ENCODE assay signal across 10 mouse cellular contexts in the genomic region with DNA sequence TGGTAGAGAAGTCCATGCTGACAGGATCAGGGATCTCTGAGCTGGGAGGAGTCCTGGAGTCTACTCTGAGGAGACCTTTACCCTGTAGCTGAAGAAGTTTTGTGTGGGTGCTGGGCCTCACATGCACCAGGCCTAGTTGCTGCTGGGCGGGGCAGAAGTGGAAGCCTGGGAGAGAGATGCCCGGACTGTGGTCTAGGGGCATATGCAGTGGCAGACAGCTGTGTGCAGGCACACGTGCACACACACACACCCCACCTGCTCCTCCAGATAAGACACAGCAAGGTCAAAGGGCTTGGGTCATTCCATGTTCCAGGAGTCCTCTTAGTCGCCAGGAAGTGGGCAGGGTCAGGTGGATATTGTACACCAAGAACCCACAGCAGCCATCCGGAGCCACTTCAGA. TPM values are rescaled to one million over a fixed set of nuclear protein-coding genes. Genes with fewer than 3 reads are reported as not detected.
DNase-seq lines count a peak whose midpoint lies in the region; ATAC-seq and TF ChIP-seq lines count a peak whose summit lies in the region.
"Had no signal": no experiment of that assay in that cellular context is flagged by ENCODE, and none has a peak within 500 bp of the region (broad histone marks: within the 10 kb centered on the region; RNA-seq: fewer than 3 reads in every experiment).

No protein-coding gene starts in this region.

- no peaks in the 10 kb centered on the region for H3K9me3 ChIP-seq in heart, embryonic 11.5 days (replicated peaks; ENCODE audit: control insufficient read depth, low read length)
- peaks cover 4% of the 10 kb centered on the region for H3K9me3 ChIP-seq in G1E (replicated peaks)
- H3K9me3 ChIP-seq in midbrain, embryonic 15.5 days: no peaks in the 10 kb centered on the region
- H3K9me3 ChIP-seq: midbrain, embryonic 12.5 days had no signal

- H3K4me2 ChIP-seq in heart, embryonic 11.5 days: no peak overlapping the region; the same call in 1 of the 2 replicates
- no peak overlapping the region for H3K4me2 ChIP-seq in midbrain, embryonic 15.5 days
- H3K4me2 ChIP-seq: midbrain, embryonic 12.5 days had no signal

- H3K4me1 ChIP-seq in heart, embryonic 11.5 days (ENCODE audit: control insufficient read depth, insufficient read depth, low read length): peaks cover 17% of the 10 kb centered on the region
- H3K4me1 ChIP-seq in G1E (ENCODE audit: insufficient read depth, low read depth, low read length): peaks cover 54% of the 10 kb centered on the region
- peaks cover 7% of the 10 kb centered on the region; the same call in 1 of the 2 replicates for H3K4me1 ChIP-seq in kidney, adult 2 months (ENCODE audit: control insufficient read depth, insufficient read depth, low read length)
- peaks cover 6% of the 10 kb centered on the region; the same call in 1 of the 2 replicates for H3K4me1 ChIP-seq in midbrain, embryonic 15.5 days

- ATAC-seq in heart, embryonic 11.5 days (replicated peaks; ENCODE audit: insufficient number of reproducible peaks, low FRiP score, low TSS enrichment): peak; percentile 50; the same call in 1 of the 2 replicates
- no peak for ATAC-seq in G1E (ENCODE audit: extremely low read depth, insufficient number of reproducible peaks, low FRiP score, poor library complexity, severe bottlenecking)
- 0 out of 2 replicates have a peak, but pooled peaks have one; percentile 19 for ATAC-seq in megakaryocyte-erythroid progenitor cell, adult 5-6 weeks (replicated peaks; ENCODE audit: low FRiP score, low TSS enrichment, poor library complexity, severe bottlenecking)
- no peak for ATAC-seq in midbrain, embryonic 15.5 days (replicated peaks)

- H3K4me3 ChIP-seq in heart, embryonic 11.5 days (ENCODE audit: low read depth, low read length): no peak overlapping the region
- H3K4me3 ChIP-seq in G1E (ENCODE audit: low read depth, low read length): peak overlapping the region; percentile 31; the same call in 1 of the 2 replicates
- no peak overlapping the region for H3K4me3 ChIP-seq in kidney, adult 2 months (ENCODE audit: insufficient read depth, low read depth, low read length)
- no peak overlapping the region for H3K4me3 ChIP-seq in midbrain, embryonic 15.5 days
- H3K4me3 ChIP-seq: midbrain, embryonic 12.5 days had no signal

- 0 out of 2 replicates have a peak overlapping the region, but pooled peaks have one; percentile 29 for H3K27ac ChIP-seq in heart, embryonic 11.5 days (ENCODE audit: low read depth, low read length)
- peak overlapping the region; percentile 49; the same call in 1 of the 2 replicates for H3K27ac ChIP-seq in kidney, adult 2 months (ENCODE audit: insufficient read depth, low read depth, low read length)
- no peak overlapping the region for H3K27ac ChIP-seq in midbrain, embryonic 15.5 days
- H3K27ac ChIP-seq: midbrain, embryonic 12.5 days had no signal

- 53% methylated on average over 5 of the region's 5 CpGs for WGBS in heart, embryonic 11.5 days (ENCODE audit: insufficient replicate concordance)
- 51% methylated on average over 5 of the region's 5 CpGs for WGBS in kidney, adult 2 months
- 82% methylated on average over 5 of the region's 5 CpGs for WGBS in midbrain, embryonic 15.5 days

- H3K36me3 ChIP-seq in heart, embryonic 11.5 days (ENCODE audit: control insufficient read depth, insufficient read depth, low read length): no peaks in the 10 kb centered on the region
- H3K36me3 ChIP-seq in G1E (replicated peaks): peaks cover 18% of the 10 kb centered on the region
- no peaks in the 10 kb centered on the region for H3K36me3 ChIP-seq in kidney, adult 2 months (ENCODE audit: control insufficient read depth, insufficient read depth, low read length)
- no peaks in the 10 kb centered on the region for H3K36me3 ChIP-seq in midbrain, embryonic 15.5 days (replicated peaks)
- H3K36me3 ChIP-seq: midbrain, embryonic 12.5 days had no signal

- H3K27me3 ChIP-seq in heart, embryonic 11.5 days (ENCODE audit: control insufficient read depth, insufficient read depth, low read length): no peaks in the 10 kb centered on the region
- H3K27me3 ChIP-seq in G1E (ENCODE audit: insufficient read depth, low read length): peaks cover 4% of the 10 kb centered on the region; the same call in 1 of the 2 replicates
- no peaks in the 10 kb centered on the region for H3K27me3 ChIP-seq in kidney, adult 2 months (replicated peaks; ENCODE audit: control insufficient read depth, insufficient read depth, low read length)
- no peaks in the 10 kb centered on the region for H3K27me3 ChIP-seq in midbrain, embryonic 15.5 days (replicated peaks)
- H3K27me3 ChIP-seq: midbrain, embryonic 12.5 days had no signal

- 0 out of 2 replicates have a peak overlapping the region, but pooled peaks have one; percentile 22 for H3K9ac ChIP-seq in heart, embryonic 11.5 days (ENCODE audit: low read depth, low read length)
- no peak overlapping the region for H3K9ac ChIP-seq in midbrain, embryonic 15.5 days

- no peak for TF ChIP-seq CTCF in G1E (IDR thresholded peaks at IDR 0.05; ENCODE audit: low read depth, low read length)
- TF ChIP-seq CTCF in kidney, adult 2 months (conservative IDR thresholded peaks at IDR 0.05; ENCODE audit: insufficient read depth, insufficient read length, low read depth, low read length): no peak

- DNase-seq in heart, adult 8-10 months (ENCODE audit: low spot score): no peak
- DNase-seq in G1E (ENCODE audit: low spot score): no peak
- DNase-seq in kidney, adult 2 months: peak; percentile 70
- no peak for DNase-seq in urinary bladder, postnatal 36 days (ENCODE audit: low spot score in 2 of 2)
- no peak for DNase-seq in cerebellum, postnatal 10 days

- no peak for TF ChIP-seq POLR2A in kidney, adult 2 months (IDR thresholded peaks at IDR 0.05; ENCODE audit: low read depth, low read length)

RNA-seq across cellular contexts. Expression of a gene that starts 15.8 kb away (rescaled TPM):
- polyA plus RNA-seq in heart, embryonic 11.5 days (2014; fragmentation: Nextera tagmentation; extraction: Ambion mirVana): 3.4 and 3.6 TPM in 2 replicates
- 1 to 10 TPM; 3.3 to 4.2 (median 4.1) TPM for total RNA-seq in heart, adult 8-10 months (2022)
- total RNA-seq in G1E (2014; fragmentation: Nextera tagmentation): 24.5 and 25.0 TPM in 2 replicates
- total RNA-seq in G1E (2017): 1.9 and 2.1 TPM in 2 replicates
- 17.8 and 24.9 TPM in 2 replicates for polyA plus RNA-seq in G1E (2012)
- polyA plus RNA-seq in kidney, adult 2 months (2012; rRNA removed): 1.4 and 1.5 TPM in 2 replicates
- total RNA-seq in megakaryocyte-erythroid progenitor cell, adult 5-6 weeks (2014; fragmentation: Nextera tagmentation): 1.0 TPM in 1 of 2 replicates, not detected in the other
- not detected in 2 replicates for total RNA-seq in megakaryocyte-erythroid progenitor cell, adult 5-6 weeks (2017)
- 1.9 and 2.0 TPM in 2 replicates for polyA plus RNA-seq in midbrain, embryonic 15.5 days (2015; fragmentation: Nextera tagmentation; extraction: Ambion mirVana)

RNA-seq across cellular contexts. Expression of a gene that starts 16.8 kb away (rescaled TPM):
- polyA plus RNA-seq in heart, embryonic 11.5 days (2014; fragmentation: Nextera tagmentation; extraction: Ambion mirVana): 3.8 and 5.5 TPM in 2 replicates
- not detected for total RNA-seq in heart, adult 8-10 months (2022)
- total RNA-seq in G1E (2014; fragmentation: Nextera tagmentation) (not detected in 2 replicates), G1E (2017) (0.17 TPM in 1 of 2 replicates, not detected in the other)
- polyA plus RNA-seq in G1E (2012): not detected in 2 replicates
- polyA plus RNA-seq in kidney, adult 2 months (2012; rRNA removed): 0.12 and 0.50 TPM in 2 replicates
- total RNA-seq in megakaryocyte-erythroid progenitor cell, adult 5-6 weeks (2014; fragmentation: Nextera tagmentation): not detected in 2 replicates
- total RNA-seq in megakaryocyte-erythroid progenitor cell, adult 5-6 weeks (2017): not detected in 2 replicates
- polyA plus RNA-seq in midbrain, embryonic 15.5 days (2015; fragmentation: Nextera tagmentation; extraction: Ambion mirVana): 49.4 and 51.0 TPM in 2 replicates
- polyA plus RNA-seq: spleen, adult 2 months had no signal

RNA-seq across cellular contexts. Expression of a gene that starts 27.2 kb away (rescaled TPM):
- polyA plus RNA-seq in heart, embryonic 11.5 days (2014; fragmentation: Nextera tagmentation; extraction: Ambion mirVana): 62.6 and 64.5 TPM in 2 replicates
- total RNA-seq in heart, adult 8-10 months (2022): 10 to 100 TPM; 36.1 to 51.7 (median 47.6) TPM
- 123 and 156 TPM in 2 replicates for total RNA-seq in G1E (2014; fragmentation: Nextera tagmentation)
- 59.9 and 71.3 TPM in 2 replicates for total RNA-seq in G1E (2017)
- polyA plus RNA-seq in G1E (2012): 232 and 262 TPM in 2 replicates
- polyA plus RNA-seq in kidney, adult 2 months (2012; rRNA removed): 150 and 155 TPM in 2 replicates
- total RNA-seq in megakaryocyte-erythroid progenitor cell, adult 5-6 weeks (2014; fragmentation: Nextera tagmentation): 120 and 125 TPM in 2 replicates
- total RNA-seq in megakaryocyte-erythroid progenitor cell, adult 5-6 weeks (2017): 50.3 and 57.0 TPM in 2 replicates
- polyA plus RNA-seq in midbrain, embryonic 15.5 days (2015; fragmentation: Nextera tagmentation; extraction: Ambion mirVana): 117 and 120 TPM in 2 replicates

RNA-seq across cellular contexts. Expression of a gene that starts 38.2 kb away (rescaled TPM):
- polyA plus RNA-seq in heart, embryonic 11.5 days (2014; fragmentation: Nextera tagmentation; extraction: Ambion mirVana): 12.9 and 13.9 TPM in 2 replicates
- 1 to 10 TPM; 5.5 to 8.5 (median 7.0) TPM for total RNA-seq in heart, adult 8-10 months (2022)
- total RNA-seq in G1E (2014; fragmentation: Nextera tagmentation) (29.4 and 34.4 TPM in 2 replicates), G1E (2017) (0.98 and 1.7 TPM in 2 replicates)
- 60.0 and 62.8 TPM in 2 replicates for polyA plus RNA-seq in G1E (2012)
- polyA plus RNA-seq in kidney, adult 2 months (2012; rRNA removed): 9.1 and 9.5 TPM in 2 replicates
- 22.9 and 25.1 TPM in 2 replicates for total RNA-seq in megakaryocyte-erythroid progenitor cell, adult 5-6 weeks (2014; fragmentation: Nextera tagmentation)
- total RNA-seq in megakaryocyte-erythroid progenitor cell, adult 5-6 weeks (2017): 2.4 and 7.7 TPM in 2 replicates
- polyA plus RNA-seq in midbrain, embryonic 15.5 days (2015; fragmentation: Nextera tagmentation; extraction: Ambion mirVana): 15.4 and 17.0 TPM in 2 replicates

RNA-seq across cellular contexts. Expression of a gene that starts 55.2 kb away (rescaled TPM):
- 50.9 and 55.4 TPM in 2 replicates for polyA plus RNA-seq in heart, embryonic 11.5 days (2014; fragmentation: Nextera tagmentation; extraction: Ambion mirVana)
- 1 to 10 TPM; 5.8 to 7.6 (median 6.4) TPM for total RNA-seq in heart, adult 8-10 months (2022)
- total RNA-seq in G1E (2014; fragmentation: Nextera tagmentation) (21.1 and 23.7 TPM in 2 replicates), G1E (2017) (12.4 and 12.9 TPM in 2 replicates)
- 21.8 and 22.8 TPM in 2 replicates for polyA plus RNA-seq in G1E (2012)
- 3.8 and 4.3 TPM in 2 replicates for polyA plus RNA-seq in kidney, adult 2 months (2012; rRNA removed)
- 10.1 and 11.2 TPM in 2 replicates for total RNA-seq in megakaryocyte-erythroid progenitor cell, adult 5-6 weeks (2014; fragmentation: Nextera tagmentation)
- total RNA-seq in megakaryocyte-erythroid progenitor cell, adult 5-6 weeks (2017): 6.6 and 7.8 TPM in 2 replicates
- polyA plus RNA-seq in midbrain, embryonic 15.5 days (2015; fragmentation: Nextera tagmentation; extraction: Ambion mirVana): 18.0 and 20.2 TPM in 2 replicates

Comparison
In these comparisons a context has a peak if more than half of its experiments do, and no peak if none do; other contexts are left out.
1. ATAC-seq: peak in heart, embryonic 11.5 days (single experiment) and megakaryocyte-erythroid progenitor cell, adult 5-6 weeks (single experiment); none in G1E (single experiment) and midbrain, embryonic 15.5 days (single experiment).